Mouse (Mus musculus) central nervous system, embryonic 14 days (tissue): Measurements from ENCODE around the gene Tfap2b. TPM values are rescaled to one million over a fixed set of nuclear protein-coding genes. Genes with fewer than 3 reads are reported as not detected.

Source experiments
- polyA plus RNA-seq: library from polyadenylated mRNA; depleted of rRNA; stranded (reverse); fragments of >200 nt; gene quantifications from 2 replicates; pipeline ENCODE4 v1.2.3, GENCODE M21; 2012; rRNA removed

Tfap2b gene
- 55.6 and 78.3 TPM in 2 replicates for polyA plus RNA-seq

DNA sequence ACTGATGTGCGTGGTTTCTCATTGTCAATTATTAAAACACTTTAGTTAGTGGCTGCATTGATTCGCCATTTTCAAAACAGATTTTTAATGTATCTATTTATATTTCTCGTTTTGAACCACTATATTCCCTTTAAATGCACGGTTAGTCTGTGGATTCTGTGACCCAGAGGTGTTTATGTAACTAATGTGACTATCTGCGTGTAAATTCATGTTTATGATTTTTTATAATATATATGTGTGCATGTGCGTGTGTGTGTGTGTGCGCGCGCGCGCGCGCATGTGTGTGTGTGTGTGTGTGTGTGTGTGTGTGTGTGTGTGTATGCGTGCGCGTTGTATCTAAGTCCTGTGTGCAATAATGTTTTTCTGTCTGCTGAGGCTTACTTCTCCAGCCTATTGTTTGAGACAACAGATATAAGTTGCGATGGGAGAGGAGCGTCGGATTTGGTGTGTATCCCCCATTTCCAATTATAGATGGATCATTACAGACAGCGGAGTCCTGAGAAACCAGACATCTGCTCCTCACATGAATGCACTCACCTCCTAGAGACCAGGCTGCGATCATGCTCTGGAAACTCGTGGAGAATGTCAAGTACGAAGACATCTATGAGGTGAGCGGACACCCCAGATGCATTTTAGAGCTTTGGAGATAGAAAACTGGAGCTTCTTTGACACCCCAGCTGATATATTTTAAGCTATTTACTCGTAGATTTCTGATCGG, at the start of gene Tfap2b:
Tfap2b (plus strand) TSS at position 274 of the 718 bp plus-strand sequence.

Other genes starting within 250 kb of the Tfap2b start
- gene Tfap2d, start 105.9 kb upstream of the Tfap2b start, polyA plus RNA-seq = 12.7 and 14.3 TPM in 2 replicates